Mouse (Mus musculus): ENCODE measurements around the gene Pld2. TPM values are rescaled to one million over a fixed set of nuclear protein-coding genes. Genes with fewer than 3 reads are reported as not detected.

The Pld2 gene
- 5.1 and 8.5 TPM in 2 replicates for polyA plus RNA-seq (2021; fragmentation: Nextera tagmentation)
- long read RNA-seq, experiment 1, transcript Pld2-201 (25 exons, 3,659 nt) = major isoform, 10 of 30 reads
- long read RNA-seq, experiment 1, partial matches to known transcripts = 8 of 30 reads
- long read RNA-seq, experiment 1, other reads (novel, unspliced or antisense) = 12 of 30 reads
- long read RNA-seq, experiment 2, partial matches to known transcripts = 6 of 11 reads
- long read RNA-seq, experiment 2, other reads (novel, unspliced or antisense) = 3 of 11 reads

DNA sequence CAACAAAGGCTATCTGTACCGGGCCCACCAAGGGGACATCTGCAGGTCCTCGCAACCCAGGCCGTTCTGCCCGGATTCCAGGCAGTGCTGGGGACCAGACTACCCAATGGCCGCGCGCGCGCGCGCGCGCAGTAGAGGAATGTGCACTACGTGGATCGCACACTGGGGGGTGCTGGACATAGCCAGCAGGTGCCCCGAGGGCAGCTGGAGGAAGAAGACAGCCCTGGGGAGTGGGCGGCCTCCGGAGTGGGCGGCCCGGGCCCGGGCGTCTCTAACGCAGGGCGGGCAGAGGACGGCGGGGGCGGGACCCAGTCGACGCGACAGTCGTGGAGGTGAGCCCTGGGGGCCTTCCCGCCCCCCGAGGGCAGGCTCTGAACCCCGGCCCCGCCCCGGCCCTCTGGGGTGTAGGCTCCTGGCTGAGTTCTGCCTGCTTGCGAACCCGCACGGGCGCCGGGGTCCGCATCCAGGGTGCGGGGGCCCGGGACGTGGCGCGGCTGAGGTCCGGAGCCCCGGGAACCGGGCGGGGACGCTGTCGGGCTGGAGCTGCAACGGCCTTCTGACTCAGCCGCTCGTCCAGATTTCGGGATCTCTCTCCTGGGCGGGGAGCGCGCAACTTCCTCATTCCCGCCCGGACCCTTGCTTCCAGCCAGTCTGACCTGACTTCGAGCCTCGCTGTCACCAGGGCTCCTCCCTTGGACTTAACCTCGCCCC is at the start of gene Pld2:
Gene Pld2 (plus strand): TSS at position 188 of the 711 bp plus-strand sequence.

GRCm38 (mm10) chr11:70504970-70505369 is 34.9 kb upstream of the Pld2 start, which contains the start of gene Tm4sf5:
Gene Tm4sf5, plus strand, starts transcription at chr11:70505244.

GRCm38 (mm10) chr11:70514288-70514687 is 25.6 kb upstream of the Pld2 start, which contains the start of gene Vmo1:
Gene Vmo1, minus strand, starts transcription at chr11:70514616.

DNA sequence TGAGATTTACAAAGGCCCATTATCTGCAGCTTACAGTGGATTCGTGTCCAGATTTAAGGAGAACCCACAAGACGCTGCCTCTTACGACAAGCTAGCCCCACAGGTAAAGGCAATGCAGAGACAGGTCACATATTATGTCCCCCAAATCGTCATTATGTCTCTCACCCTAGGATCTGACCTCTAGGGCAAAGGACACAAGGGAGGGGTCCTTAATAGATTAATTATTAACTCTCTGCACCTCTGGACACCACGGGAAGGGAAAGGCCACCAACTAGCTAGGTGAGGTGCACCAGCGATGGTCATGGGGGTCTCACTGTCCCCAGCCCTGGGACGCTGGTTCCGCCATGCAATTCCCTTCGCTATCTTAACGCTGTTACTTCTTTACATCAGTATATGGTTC is 20.9 kb upstream of the Pld2 start, which contains the start of gene Gltpd2:
Gene Gltpd2 (plus strand): TSS at position 274 of the 400 bp plus-strand sequence.

DNA sequence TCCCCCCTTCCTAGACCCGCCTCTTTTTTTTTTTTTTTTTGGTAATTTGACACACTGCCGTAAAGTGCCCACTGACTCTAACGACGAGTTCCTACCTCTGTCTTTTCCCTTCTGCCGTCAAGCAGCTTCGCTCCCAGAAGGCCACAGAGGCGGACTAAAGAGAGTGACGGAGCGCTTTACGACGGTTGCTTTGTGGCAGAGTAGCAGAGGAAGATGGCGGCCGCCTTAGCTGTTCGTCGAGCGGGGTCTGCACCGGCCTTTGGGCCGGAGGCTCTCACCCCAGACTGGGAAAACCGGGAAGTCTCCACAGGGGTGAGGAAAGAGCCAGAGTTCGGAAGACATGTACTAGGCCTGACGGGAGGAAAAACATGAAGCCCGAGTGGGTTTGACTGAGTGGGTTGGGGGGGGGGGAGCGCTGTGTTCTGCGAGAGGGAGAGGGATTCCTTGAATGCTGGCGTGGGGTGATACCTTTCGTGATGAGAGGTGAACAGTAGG is 14.6 kb upstream of the Pld2 start, which contains the start of gene Psmb6:
Gene Psmb6 (plus strand): TSS at position 184 of the 495 bp plus-strand sequence.

DNA sequence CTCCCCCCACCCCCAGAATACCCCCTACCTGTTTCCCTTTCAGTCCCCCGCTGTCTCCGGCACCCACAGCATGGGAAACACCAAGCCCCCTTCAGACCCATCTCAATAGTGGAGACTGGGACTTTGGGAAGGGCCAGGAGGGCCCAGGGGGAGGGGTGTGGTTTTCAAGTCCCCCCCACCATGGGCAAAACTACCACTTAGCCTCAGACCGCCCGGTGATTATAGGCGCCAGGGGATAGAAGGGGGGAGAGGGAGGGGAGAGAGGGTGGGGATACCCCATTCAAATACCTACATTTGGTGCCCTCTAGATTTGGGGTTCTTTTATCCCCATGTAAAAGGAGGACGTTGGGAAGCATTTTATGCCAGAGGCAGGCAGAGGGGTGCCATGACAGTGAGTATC is 7.0 kb upstream of the Pld2 start, which contains the start of gene Gm40193:
Gene Gm40193 (minus strand): TSS at position 101 of the 400 bp plus-strand sequence.

DNA sequence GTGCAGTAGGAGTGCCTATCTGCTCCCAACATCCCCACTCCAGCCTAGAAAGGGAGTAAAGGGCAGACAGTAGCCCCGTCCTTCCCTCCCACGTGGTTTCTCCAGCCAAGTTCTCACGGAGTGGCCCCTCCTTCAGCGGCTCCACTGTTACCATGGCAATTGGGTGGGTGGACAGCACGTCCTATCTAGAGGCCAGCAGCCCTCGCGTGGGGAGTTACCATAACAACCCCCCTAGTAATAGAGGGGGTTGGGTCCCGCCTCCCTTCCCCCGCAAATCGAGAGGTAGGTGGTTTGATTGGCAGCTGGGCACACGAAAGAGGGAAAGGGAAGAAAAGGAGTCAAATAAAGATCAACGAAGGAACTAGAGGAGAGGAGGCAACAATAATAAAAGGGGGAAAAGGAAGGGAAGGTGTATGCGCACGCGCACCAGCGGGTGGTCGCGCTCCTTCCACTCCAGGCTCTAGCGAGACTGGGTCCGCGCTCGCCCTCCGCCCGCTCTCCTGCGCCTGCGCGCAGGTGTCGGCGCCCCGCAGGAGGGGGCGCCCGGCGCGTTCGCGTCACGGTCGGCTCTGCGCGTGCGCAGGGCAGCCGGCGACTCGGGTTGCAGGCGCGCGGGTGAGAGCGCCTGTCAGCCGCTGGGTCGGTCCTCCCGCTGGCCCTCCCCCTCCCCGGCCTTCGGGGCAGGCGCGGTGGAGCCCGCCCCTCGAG is 22.6 kb downstream of the Pld2 start, which contains the start of gene Mink1:
Gene Mink1 (plus strand): TSS at position 595 of the 708 bp plus-strand sequence.

Other genes with a start within 250 kb of the Pld2 start
- gene Alox12e, start 217.4 kb upstream of the Pld2 start, polyA plus RNA-seq (2021; fragmentation: Nextera tagmentation) = 0.14 and 0.26 TPM in 2 replicates
- gene Alox15, start 188.0 kb upstream of the Pld2 start, polyA plus RNA-seq (2021; fragmentation: Nextera tagmentation) = not detected in 2 replicates
- gene Pelp1, start 130.0 kb upstream of the Pld2 start, polyA plus RNA-seq (2021; fragmentation: Nextera tagmentation) = 4.6 and 12.1 TPM in 2 replicates
- gene Arrb2, start 107.4 kb upstream of the Pld2 start, polyA plus RNA-seq (2021; fragmentation: Nextera tagmentation) = 4.4 and 10.5 TPM in 2 replicates
- 17.4 and 19.0 TPM in 2 replicates for gene Med11, start 88.1 kb upstream of the Pld2 start, polyA plus RNA-seq (2021; fragmentation: Nextera tagmentation)
- gene Zmynd15, start 80.6 kb upstream of the Pld2 start, polyA plus RNA-seq (2021; fragmentation: Nextera tagmentation) = 0.15 TPM in 1 of 2 replicates, not detected in the other
- 2.2 and 3.3 TPM in 2 replicates for gene Cxcl16, start 80.1 kb upstream of the Pld2 start, polyA plus RNA-seq (2021; fragmentation: Nextera tagmentation)
- gene Tm4sf5, start 34.8 kb upstream of the Pld2 start, polyA plus RNA-seq (2021; fragmentation: Nextera tagmentation) = 0.38 and 0.93 TPM in 2 replicates
- 0.33 and 0.36 TPM in 2 replicates for gene Vmo1, start 25.4 kb upstream of the Pld2 start, polyA plus RNA-seq (2021; fragmentation: Nextera tagmentation)
- gene Gltpd2, start 20.9 kb upstream of the Pld2 start, polyA plus RNA-seq (2021; fragmentation: Nextera tagmentation) = 0.38 TPM in 1 of 2 replicates, not detected in the other
- 559 and 574 TPM in 2 replicates for gene Psmb6, start 14.7 kb upstream of the Pld2 start, polyA plus RNA-seq (2021; fragmentation: Nextera tagmentation)
- not detected in 2 replicates for gene Gm40193, start 7.1 kb upstream of the Pld2 start, polyA plus RNA-seq (2021; fragmentation: Nextera tagmentation)
- 16.0 and 79.5 TPM in 2 replicates for gene Mink1, start 22.8 kb downstream of the Pld2 start, polyA plus RNA-seq (2021; fragmentation: Nextera tagmentation)
- gene 4930544D05Rik, start 75.8 kb downstream of the Pld2 start, polyA plus RNA-seq (2021; fragmentation: Nextera tagmentation) = not detected in 2 replicates
- gene Chrne, start 79.2 kb downstream of the Pld2 start, polyA plus RNA-seq (2021; fragmentation: Nextera tagmentation) = 0.31 TPM in 1 of 2 replicates, not detected in the other
- 0.10 TPM in 2 replicates for gene Gp1ba, start 99.1 kb downstream of the Pld2 start, polyA plus RNA-seq (2021; fragmentation: Nextera tagmentation)
- 81.8 and 93.4 TPM in 2 replicates for gene Rnf167, start 107.2 kb downstream of the Pld2 start, polyA plus RNA-seq (2021; fragmentation: Nextera tagmentation)
- 175 and 205 TPM in 2 replicates for gene Slc25a11, start 107.4 kb downstream of the Pld2 start, polyA plus RNA-seq (2021; fragmentation: Nextera tagmentation)
- 296 and 431 TPM in 2 replicates for gene Pfn1, start 114.6 kb downstream of the Pld2 start, polyA plus RNA-seq (2021; fragmentation: Nextera tagmentation)
- 4.1 and 5.0 TPM in 2 replicates for gene Eno3, start 117.1 kb downstream of the Pld2 start, polyA plus RNA-seq (2021; fragmentation: Nextera tagmentation)
- 75.7 and 84.4 TPM in 2 replicates for gene Spag7, start 129.4 kb downstream of the Pld2 start, polyA plus RNA-seq (2021; fragmentation: Nextera tagmentation)
- 53.9 and 107 TPM in 2 replicates for gene Camta2, start 148.0 kb downstream of the Pld2 start, polyA plus RNA-seq (2021; fragmentation: Nextera tagmentation)
- 3.7 and 3.8 TPM in 2 replicates for gene Inca1, start 160.1 kb downstream of the Pld2 start, polyA plus RNA-seq (2021; fragmentation: Nextera tagmentation)
- gene Kif1c, start 160.5 kb downstream of the Pld2 start, polyA plus RNA-seq (2021; fragmentation: Nextera tagmentation) = 0.82 and 4.5 TPM in 2 replicates
- 10.3 and 10.8 TPM in 2 replicates for gene Zfp3, start 224.1 kb downstream of the Pld2 start, polyA plus RNA-seq (2021; fragmentation: Nextera tagmentation)